Mouse (Mus musculus): ENCODE measurements around the gene Lin28b. TPM values are rescaled to one million over a fixed set of nuclear protein-coding genes. Genes with fewer than 3 reads are reported as not detected.
A peak's percentile ranks its signal among the peaks of the same experiment; 100 is the strongest.

Lin28b gene
- polyA plus RNA-seq, 1 experiment = 2.6 TPM

GRCm38 (mm10) chr10:45473663-45474333 is 12.4 kb downstream of the Lin28b start:
- H3K36me3 ChIP-seq (ENCODE audit: control insufficient read depth, insufficient read depth, low read length) = no peaks in the 10 kb centered on the region
- TF ChIP-seq CTCF (IDR thresholded peaks at IDR 0.05; ENCODE audit: control insufficient read depth, insufficient read depth, insufficient replicate concordance, low read depth, low read length) = no peak
- no peak for TF ChIP-seq POLR2A (IDR thresholded peaks at IDR 0.05; ENCODE audit: control insufficient read depth, low read depth, low read length)
- no peak overlapping the region for H3K27ac ChIP-seq (ENCODE audit: control insufficient read depth, insufficient read depth, low read depth, low read length)
- H3K4me1 ChIP-seq (ENCODE audit: control insufficient read depth, insufficient read depth, low read length) = peaks cover 3% of the 10 kb centered on the region; the same call in 1 of the 2 replicates
- peak overlapping the region; percentile 63 for H3K4me3 ChIP-seq (ENCODE audit: control insufficient read depth, low read depth, low read length)
- no peaks in the 10 kb centered on the region for H3K27me3 ChIP-seq (ENCODE audit: control insufficient read depth, insufficient read depth, low read length)

- Histone ChIP-seq H3K36me3 (ENCODE audit: control insufficient read depth, insufficient read depth, low read length) (no peaks in the 10 kb centered on the region), H3K4me1 (ENCODE audit: control insufficient read depth, insufficient read depth, low read length) (peaks cover 3% of the 10 kb centered on the region; the same call in 1 of the 2 replicates), H3K27ac (ENCODE audit: control insufficient read depth, insufficient read depth, low read depth, low read length) (no peak overlapping the region), H3K27me3 (ENCODE audit: control insufficient read depth, insufficient read depth, low read length) (no peaks in the 10 kb centered on the region), H3K4me3 (ENCODE audit: control insufficient read depth, low read depth, low read length) (no peak overlapping the region)
- no peak for TF ChIP-seq CTCF (IDR thresholded peaks at IDR 0.05; ENCODE audit: control insufficient read depth, insufficient read depth, insufficient replicate concordance, low read depth, low read length)
- TF ChIP-seq POLR2A (IDR thresholded peaks at IDR 0.05; ENCODE audit: control insufficient read depth, low read depth, low read length) = no peak
These were observed 13.1 kb downstream of the Lin28b start for GRCm38 (mm10) chr10:45473143-45473484.

- no peak overlapping the region for H3K4me3 ChIP-seq (ENCODE audit: control insufficient read depth, low read depth, low read length)
- peaks cover 3% of the 10 kb centered on the region; the same call in 1 of the 2 replicates for H3K4me1 ChIP-seq (ENCODE audit: control insufficient read depth, insufficient read depth, low read length)
- no peaks in the 10 kb centered on the region for H3K36me3 ChIP-seq (ENCODE audit: control insufficient read depth, insufficient read depth, low read length)
- H3K27ac ChIP-seq (ENCODE audit: control insufficient read depth, insufficient read depth, low read depth, low read length) = no peak overlapping the region
- no peaks in the 10 kb centered on the region for H3K27me3 ChIP-seq (ENCODE audit: control insufficient read depth, insufficient read depth, low read length)
- no peak for TF ChIP-seq CTCF (IDR thresholded peaks at IDR 0.05; ENCODE audit: control insufficient read depth, insufficient read depth, insufficient replicate concordance, low read depth, low read length)
- no peak for TF ChIP-seq POLR2A (IDR thresholded peaks at IDR 0.05; ENCODE audit: control insufficient read depth, low read depth, low read length)
These were observed 13.6 kb downstream of the Lin28b start for GRCm38 (mm10) chr10:45472431-45473142.

GRCm38 (mm10) chr10:45471321-45471720 is 14.9 kb downstream of the Lin28b start:
- Histone ChIP-seq H3K4me1 (ENCODE audit: control insufficient read depth, insufficient read depth, low read length) (peaks cover 3% of the 10 kb centered on the region; the same call in 1 of the 2 replicates), H3K36me3 (ENCODE audit: control insufficient read depth, insufficient read depth, low read length) (no peaks in the 10 kb centered on the region), H3K27ac (ENCODE audit: control insufficient read depth, insufficient read depth, low read depth, low read length) (no peak overlapping the region), H3K4me3 (ENCODE audit: control insufficient read depth, low read depth, low read length) (no peak overlapping the region), H3K27me3 (ENCODE audit: control insufficient read depth, insufficient read depth, low read length) (no peaks in the 10 kb centered on the region)
- TF ChIP-seq CTCF (IDR thresholded peaks at IDR 0.05; ENCODE audit: control insufficient read depth, insufficient read depth, insufficient replicate concordance, low read depth, low read length) = no peak
- TF ChIP-seq POLR2A (IDR thresholded peaks at IDR 0.05; ENCODE audit: control insufficient read depth, low read depth, low read length) = no peak

GRCm38 (mm10) chr10:45470079-45470739 is 16.0 kb downstream of the Lin28b start:
- no peak for TF ChIP-seq POLR2A (IDR thresholded peaks at IDR 0.05; ENCODE audit: control insufficient read depth, low read depth, low read length)
- TF ChIP-seq CTCF (IDR thresholded peaks at IDR 0.05; ENCODE audit: control insufficient read depth, insufficient read depth, insufficient replicate concordance, low read depth, low read length) = no peak
- Histone ChIP-seq H3K27me3 (ENCODE audit: control insufficient read depth, insufficient read depth, low read length) (no peaks in the 10 kb centered on the region), H3K27ac (ENCODE audit: control insufficient read depth, insufficient read depth, low read depth, low read length) (no peak overlapping the region), H3K4me3 (ENCODE audit: control insufficient read depth, low read depth, low read length) (no peak overlapping the region; the same call in 1 of the 2 replicates), H3K36me3 (ENCODE audit: control insufficient read depth, insufficient read depth, low read length) (no peaks in the 10 kb centered on the region), H3K4me1 (ENCODE audit: control insufficient read depth, insufficient read depth, low read length) (peaks cover 3% of the 10 kb centered on the region; the same call in 1 of the 2 replicates)

- TF ChIP-seq CTCF (IDR thresholded peaks at IDR 0.05; ENCODE audit: control insufficient read depth, insufficient read depth, insufficient replicate concordance, low read depth, low read length) = no peak
- no peak for TF ChIP-seq POLR2A (IDR thresholded peaks at IDR 0.05; ENCODE audit: control insufficient read depth, low read depth, low read length)
- no peak overlapping the region; the same call in none of the 2 replicates for H3K4me3 ChIP-seq (ENCODE audit: control insufficient read depth, low read depth, low read length)
- no peaks in the 10 kb centered on the region for H3K36me3 ChIP-seq (ENCODE audit: control insufficient read depth, insufficient read depth, low read length)
- H3K27ac ChIP-seq (ENCODE audit: control insufficient read depth, insufficient read depth, low read depth, low read length) = no peak overlapping the region
- peaks cover 3% of the 10 kb centered on the region; the same call in 1 of the 2 replicates for H3K4me1 ChIP-seq (ENCODE audit: control insufficient read depth, insufficient read depth, low read length)
- H3K27me3 ChIP-seq (ENCODE audit: control insufficient read depth, insufficient read depth, low read length) = no peaks in the 10 kb centered on the region
These were observed 16.9 kb downstream of the Lin28b start for GRCm38 (mm10) chr10:45469027-45469996.
